ENCODE assay signal across 9 mouse cellular contexts in genomic region chr8:80318231-80318870, GRCm38 (mm10).
DNase-seq lines count a peak whose midpoint lies in the region; ATAC-seq and TF ChIP-seq lines count a peak whose summit lies in the region.
"Had no signal": no experiment of that assay in that cellular context is flagged by ENCODE, and none has a peak within 500 bp of the region (broad histone marks: within the 10 kb centered on the region; RNA-seq: fewer than 3 reads in every experiment).

No protein-coding gene starts in this region.

- no peak for TF ChIP-seq EP300 in liver, postnatal 0 days (IDR thresholded peaks at IDR 0.05; ENCODE audit: low read depth)

- WGBS in embryonic facial prominence, embryonic 14.5 days: 16% methylated on average over 6 of the region's 6 CpGs
- WGBS in limb, embryonic 14.5 days: 13% methylated on average over 6 of the region's 6 CpGs
- WGBS in intestine, postnatal 0 days: 64% methylated on average over 6 of the region's 6 CpGs
- 60% methylated on average over 6 of the region's 6 CpGs for WGBS in liver, postnatal 0 days (ENCODE audit: insufficient replicate concordance)

- H3K9ac ChIP-seq in embryonic facial prominence, embryonic 14.5 days (ENCODE audit: low read depth, low read length): no peak overlapping the region
- H3K9ac ChIP-seq in limb, embryonic 14.5 days (ENCODE audit: low read depth, low read length, severe bottlenecking): no peak overlapping the region
- H3K9ac ChIP-seq in intestine, postnatal 0 days (ENCODE audit: low read depth, low read length): no peak overlapping the region
- H3K9ac ChIP-seq in liver, postnatal 0 days (replicated peaks): no peak overlapping the region
- H3K9ac ChIP-seq: lung, embryonic 15.5 days had no signal

- H3K27me3 ChIP-seq in embryonic facial prominence, embryonic 14.5 days (replicated peaks; ENCODE audit: control insufficient read depth, insufficient read depth, low read length): 0 out of 2 replicates have a peak, but pooled peaks cover 8% of the 10 kb centered on the region
- no peaks in the 10 kb centered on the region for H3K27me3 ChIP-seq in limb, embryonic 14.5 days (ENCODE audit: control insufficient read depth, insufficient read depth, low read length)
- H3K27me3 ChIP-seq in intestine, postnatal 0 days (replicated peaks; ENCODE audit: control insufficient read depth, insufficient read depth, low read length): no peaks in the 10 kb centered on the region
- H3K27me3 ChIP-seq in liver, postnatal 0 days (ENCODE audit: insufficient read depth, low read length): no peaks in the 10 kb centered on the region
- H3K27me3 ChIP-seq: lung, embryonic 15.5 days had no signal

- peak; percentile 80 for ATAC-seq in embryonic facial prominence, embryonic 14.5 days (ENCODE audit: low read depth)
- ATAC-seq in limb, embryonic 14.5 days (ENCODE audit: low FRiP score, low read depth): peak; percentile 66
- ATAC-seq in intestine, postnatal 0 days: no peak
- ATAC-seq in liver, postnatal 0 days: no peak

- no peaks in the 10 kb centered on the region for H3K36me3 ChIP-seq in embryonic facial prominence, embryonic 14.5 days (ENCODE audit: control insufficient read depth, insufficient read depth, low read length)
- H3K36me3 ChIP-seq in limb, embryonic 14.5 days (ENCODE audit: control insufficient read depth, insufficient read depth, low read length): no peaks in the 10 kb centered on the region
- H3K36me3 ChIP-seq in intestine, postnatal 0 days (ENCODE audit: control insufficient read depth, insufficient read depth): no peaks in the 10 kb centered on the region
- H3K36me3 ChIP-seq in liver, postnatal 0 days (replicated peaks; ENCODE audit: insufficient read depth, low read length): no peaks in the 10 kb centered on the region
- H3K36me3 ChIP-seq: lung, embryonic 15.5 days had no signal

- H3K27ac ChIP-seq in embryonic facial prominence, embryonic 14.5 days (replicated peaks; ENCODE audit: low read depth, low read length): no peak overlapping the region
- no peak overlapping the region for H3K27ac ChIP-seq in limb, embryonic 14.5 days (replicated peaks; ENCODE audit: low read depth, low read length)
- no peak overlapping the region for H3K27ac ChIP-seq in intestine, postnatal 0 days (ENCODE audit: low read depth, low read length)
- H3K27ac ChIP-seq in liver, postnatal 0 days (ENCODE audit: low read depth): no peak overlapping the region
- H3K27ac ChIP-seq: lung, embryonic 15.5 days had no signal

- no peak for TF ChIP-seq POLR2A in limb, embryonic 14.5 days (IDR thresholded peaks at IDR 0.05; ENCODE audit: borderline replicate concordance, extremely low read depth, insufficient read depth, insufficient read length)

- no peaks in the 10 kb centered on the region for H3K9me3 ChIP-seq in embryonic facial prominence, embryonic 14.5 days (ENCODE audit: control insufficient read depth, low read length)
- no peaks in the 10 kb centered on the region for H3K9me3 ChIP-seq in limb, embryonic 14.5 days (ENCODE audit: control insufficient read depth, low read length)
- H3K9me3 ChIP-seq in intestine, postnatal 0 days (ENCODE audit: control insufficient read depth): no peaks in the 10 kb centered on the region
- H3K9me3 ChIP-seq in liver, postnatal 0 days (ENCODE audit: low read length): no peaks in the 10 kb centered on the region
- H3K9me3 ChIP-seq: lung, embryonic 15.5 days had no signal

- H3K4me3 ChIP-seq in embryonic facial prominence, embryonic 14.5 days (ENCODE audit: low read depth, low read length): no peak overlapping the region
- no peak overlapping the region for H3K4me3 ChIP-seq in limb, embryonic 14.5 days (replicated peaks; ENCODE audit: low read length)
- H3K4me3 ChIP-seq in intestine, postnatal 0 days (ENCODE audit: low read depth, low read length): no peak overlapping the region
- no peak overlapping the region for H3K4me3 ChIP-seq in liver, postnatal 0 days (ENCODE audit: low read depth, low read length)
- H3K4me3 ChIP-seq: lung, embryonic 15.5 days had no signal

- no peak overlapping the region for H3K4me2 ChIP-seq in embryonic facial prominence, embryonic 14.5 days (ENCODE audit: low read depth, low read length)
- no peak overlapping the region for H3K4me2 ChIP-seq in limb, embryonic 14.5 days (replicated peaks; ENCODE audit: low read depth, low read length, severe bottlenecking)
- no peak overlapping the region for H3K4me2 ChIP-seq in intestine, postnatal 0 days (replicated peaks; ENCODE audit: low read depth)
- H3K4me2 ChIP-seq in liver, postnatal 0 days (ENCODE audit: low read depth, low read length): no peak overlapping the region
- H3K4me2 ChIP-seq: lung, embryonic 15.5 days had no signal

- H3K4me1 ChIP-seq in embryonic facial prominence, embryonic 14.5 days (ENCODE audit: control insufficient read depth, insufficient read depth, low read length): peaks cover 22% of the 10 kb centered on the region
- peaks cover 28% of the 10 kb centered on the region for H3K4me1 ChIP-seq in limb, embryonic 14.5 days (ENCODE audit: control insufficient read depth, insufficient read depth, low read length)
- H3K4me1 ChIP-seq in intestine, postnatal 0 days (replicated peaks; ENCODE audit: control insufficient read depth, insufficient read depth, low read length): no peaks in the 10 kb centered on the region
- peaks cover 6% of the 10 kb centered on the region; the same call in 1 of the 2 replicates for H3K4me1 ChIP-seq in liver, postnatal 0 days (ENCODE audit: insufficient read depth)

- peak; percentile 14 for DNase-seq in right cerebral cortex, postnatal 25 days
- DNase-seq in right cerebral cortex, postnatal 14 days: no peak
- DNase-seq in embryonic facial prominence, embryonic 14.5 days (ENCODE audit: low spot score): peak; percentile 46
- DNase-seq in limb, embryonic 14.5 days (ENCODE audit: low spot score): peak; percentile 44
- DNase-seq in thymus, postnatal 10 days (ENCODE audit: low spot score in 2 of 2): no peak
- no peak for DNase-seq in liver, postnatal 0 days
- DNase-seq: thymus, postnatal 14 days had no signal

- TF ChIP-seq CTCF in intestine, postnatal 0 days (IDR thresholded peaks at IDR 0.05; ENCODE audit: low read depth): no peak
- TF ChIP-seq CTCF in liver, postnatal 0 days (IDR thresholded peaks at IDR 0.05; ENCODE audit: low read depth): no peak

Comparison
In these comparisons a context has a peak if more than half of its experiments do, and no peak if none do; other contexts are left out.
1. DNase-seq: peak in right cerebral cortex, postnatal 25 days (single experiment), embryonic facial prominence, embryonic 14.5 days (single experiment) and limb, embryonic 14.5 days (single experiment); none in right cerebral cortex, postnatal 14 days (single experiment), thymus, postnatal 10 days (0 of 2) and liver, postnatal 0 days (single experiment).
2. ATAC-seq: peak in embryonic facial prominence, embryonic 14.5 days (single experiment) and limb, embryonic 14.5 days (single experiment); none in intestine, postnatal 0 days (single experiment) and liver, postnatal 0 days (single experiment).